In the genomic region with DNA sequence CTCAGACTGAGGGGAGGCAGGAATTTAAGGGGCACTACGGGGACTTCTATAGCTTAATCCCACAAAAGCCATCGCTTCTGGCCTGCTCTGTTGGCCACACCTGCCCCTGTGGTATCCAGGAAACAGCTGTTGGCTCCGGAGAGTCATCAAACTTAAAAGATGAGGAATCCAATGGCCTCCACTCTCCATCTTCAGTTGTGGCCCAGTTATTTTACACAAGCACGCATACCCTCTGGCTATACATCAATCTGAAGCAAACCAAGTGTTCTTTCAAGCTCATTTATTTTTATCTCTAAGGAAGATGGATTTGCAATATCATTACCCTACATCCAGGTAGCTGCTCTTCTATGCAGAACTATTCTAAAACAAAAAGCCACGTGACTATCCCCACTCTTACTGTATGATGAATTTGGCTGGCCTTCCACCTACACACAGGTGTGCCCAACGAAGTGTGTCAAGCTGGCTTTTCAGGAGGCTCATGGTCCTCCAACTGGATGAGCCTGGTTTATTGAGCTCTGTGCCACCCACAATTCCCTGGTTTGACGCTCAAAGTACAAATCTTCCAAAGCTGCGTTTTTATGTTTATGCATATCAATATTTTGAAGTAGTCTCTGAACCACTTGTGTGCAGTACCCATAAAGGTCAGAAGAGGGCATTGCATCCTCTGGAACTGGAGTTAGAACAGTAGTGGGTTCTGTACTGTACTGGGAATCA, we compare ENCODE assay signal across 8 mouse cellular contexts. TPM values are rescaled to one million over a fixed set of nuclear protein-coding genes. Genes with fewer than 3 reads are reported as not detected.
DNase-seq lines count a peak whose midpoint lies in the region; ATAC-seq and TF ChIP-seq lines count a peak whose summit lies in the region.

No protein-coding gene starts in this region.

- H3K9me3 ChIP-seq in heart, embryonic 12.5 days (replicated peaks), result no peaks in the 10 kb centered on the region; the same call in 1 of the 2 replicates
- no peaks in the 10 kb centered on the region; the same call in 1 of the 2 replicates for H3K9me3 ChIP-seq in midbrain, embryonic 11.5 days (ENCODE audit: control insufficient read depth, low read length)

- no peaks in the 10 kb centered on the region for H3K27me3 ChIP-seq in heart, embryonic 12.5 days (replicated peaks)
- no peaks in the 10 kb centered on the region for H3K27me3 ChIP-seq in midbrain, embryonic 11.5 days (ENCODE audit: control insufficient read depth, insufficient read depth, low read length)

- H3K4me2 ChIP-seq in heart, embryonic 12.5 days, result peak overlapping the region; percentile 91
- peak overlapping the region; percentile 96 for H3K4me2 ChIP-seq in midbrain, embryonic 11.5 days

- peaks cover 14% of the 10 kb centered on the region for H3K4me1 ChIP-seq in bone marrow macrophage, adult 2 months (ENCODE audit: control insufficient read depth, insufficient read depth, low read length)
- H3K4me1 ChIP-seq in heart, embryonic 12.5 days (replicated peaks), result peaks cover 30% of the 10 kb centered on the region
- H3K4me1 ChIP-seq in midbrain, embryonic 11.5 days (ENCODE audit: control insufficient read depth, insufficient read depth, low read length), result peaks cover 22% of the 10 kb centered on the region

- DNase-seq in cerebellum, adult 9-10 months, result peak; percentile 71
- DNase-seq in cerebellum, adult 8-10 months, result no peak
- peak; percentile 43 to 66 for DNase-seq in kidney, postnatal 36 days
- peak; percentile 89 for DNase-seq in midbrain, embryonic 11.5 days (ENCODE audit: low spot score, missing footprints)
- DNase-seq in thymus, postnatal 0 days (ENCODE audit: low spot score), result peak; percentile 57

- WGBS in heart, embryonic 12.5 days, result 72% methylated on average over 8 of the region's 8 CpGs
- 70% methylated on average over 8 of the region's 8 CpGs for WGBS in midbrain, embryonic 11.5 days

- no peak for TF ChIP-seq POLR2A in bone marrow macrophage, adult 2 months (IDR thresholded peaks at IDR 0.05; ENCODE audit: borderline replicate concordance, low read depth, low read length)

- no peak for ATAC-seq in heart, embryonic 12.5 days (ENCODE audit: insufficient number of reproducible peaks, low FRiP score)
- no peak; the same call in 1 of the 2 replicates for ATAC-seq in midbrain, embryonic 11.5 days (ENCODE audit: low FRiP score)
- no peak for ATAC-seq in inflammation-experienced regulatory T-cells, adult 6 months

- peak overlapping the region; percentile 87 for H3K4me3 ChIP-seq in bone marrow macrophage, adult 2 months (ENCODE audit: insufficient read depth, low read length)
- peak overlapping the region; percentile 92 for H3K4me3 ChIP-seq in heart, embryonic 12.5 days
- peak overlapping the region; percentile 100 for H3K4me3 ChIP-seq in midbrain, embryonic 11.5 days (ENCODE audit: low read depth, low read length)

- no peak for TF ChIP-seq CTCF in bone marrow macrophage, adult 2 months (IDR thresholded peaks at IDR 0.05; ENCODE audit: low read depth, low read length)

- peak overlapping the region; percentile 88 for H3K27ac ChIP-seq in bone marrow macrophage, adult 2 months (ENCODE audit: insufficient read depth, low read depth, low read length)
- H3K27ac ChIP-seq in heart, embryonic 12.5 days (ENCODE audit: poor library complexity, severe bottlenecking), result peak overlapping the region; percentile 93; the same call in 1 of the 2 replicates
- peak overlapping the region; percentile 91 for H3K27ac ChIP-seq in midbrain, embryonic 11.5 days (ENCODE audit: low read depth, low read length)

- H3K36me3 ChIP-seq in heart, embryonic 12.5 days, result peaks cover 66% of the 10 kb centered on the region
- H3K36me3 ChIP-seq in midbrain, embryonic 11.5 days (ENCODE audit: control insufficient read depth, insufficient read depth, low read length), result peaks cover 31% of the 10 kb centered on the region

- peak overlapping the region; percentile 98; the same call in 1 of the 2 replicates for H3K9ac ChIP-seq in heart, embryonic 12.5 days
- peak overlapping the region; percentile 96 for H3K9ac ChIP-seq in midbrain, embryonic 11.5 days (ENCODE audit: low read length)

RNA-seq across cellular contexts. Expression of a gene that starts 1.0 kb away (rescaled TPM):
- 628 and 760 TPM in 2 replicates for polyA plus RNA-seq in bone marrow macrophage, adult 2 months (2012; ENCODE audit: insufficient read depth, insufficient read length, missing spikeins)
- 422 and 442 TPM in 2 replicates for polyA plus RNA-seq in heart, embryonic 12.5 days (2016; fragmentation: Nextera tagmentation; extraction: Ambion mirVana)
- 521 and 583 TPM in 2 replicates for polyA plus RNA-seq in midbrain, embryonic 11.5 days (2014; fragmentation: Nextera tagmentation; extraction: Ambion mirVana)
- polyA plus RNA-seq in thymus, postnatal 0 days (2015; fragmentation: Nextera tagmentation; extraction: Ambion mirVana), result 553 and 615 TPM in 2 replicates
- 100 to 1,000 TPM; 624 to 862 (median 685) TPM for polyA plus RNA-seq in inflammation-experienced regulatory T-cells, adult 6 months (2017; shearing (Covaris generic))

RNA-seq across cellular contexts. Expression of a gene that starts 9.4 kb away (rescaled TPM):
- 292 and 334 TPM in 2 replicates for polyA plus RNA-seq in bone marrow macrophage, adult 2 months (2012; ENCODE audit: insufficient read depth, insufficient read length, missing spikeins)
- 478 and 480 TPM in 2 replicates for polyA plus RNA-seq in heart, embryonic 12.5 days (2016; fragmentation: Nextera tagmentation; extraction: Ambion mirVana)
- 492 and 493 TPM in 2 replicates for polyA plus RNA-seq in midbrain, embryonic 11.5 days (2014; fragmentation: Nextera tagmentation; extraction: Ambion mirVana)
- polyA plus RNA-seq in thymus, postnatal 0 days (2015; fragmentation: Nextera tagmentation; extraction: Ambion mirVana), result 254 and 290 TPM in 2 replicates
- polyA plus RNA-seq in inflammation-experienced regulatory T-cells, adult 6 months (2017; shearing (Covaris generic)), result 100 to 1,000 TPM; 135 to 164 (median 149) TPM

RNA-seq across cellular contexts. Expression of a gene that starts 15.7 kb away (rescaled TPM):
- 97.5 and 121 TPM in 2 replicates for polyA plus RNA-seq in bone marrow macrophage, adult 2 months (2012; ENCODE audit: insufficient read depth, insufficient read length, missing spikeins)
- 356 and 361 TPM in 2 replicates for polyA plus RNA-seq in heart, embryonic 12.5 days (2016; fragmentation: Nextera tagmentation; extraction: Ambion mirVana)
- 820 and 827 TPM in 2 replicates for polyA plus RNA-seq in midbrain, embryonic 11.5 days (2014; fragmentation: Nextera tagmentation; extraction: Ambion mirVana)
- polyA plus RNA-seq in thymus, postnatal 0 days (2015; fragmentation: Nextera tagmentation; extraction: Ambion mirVana), result 571 and 587 TPM in 2 replicates
- 10 to 100 TPM; 15.8 to 76.9 (median 47.7) TPM for polyA plus RNA-seq in inflammation-experienced regulatory T-cells, adult 6 months (2017; shearing (Covaris generic))

RNA-seq across cellular contexts. Expression of a gene that starts 15.8 kb away (rescaled TPM):
- 127 and 128 TPM in 2 replicates for polyA plus RNA-seq in bone marrow macrophage, adult 2 months (2012; ENCODE audit: insufficient read depth, insufficient read length, missing spikeins)
- 174 and 175 TPM in 2 replicates for polyA plus RNA-seq in heart, embryonic 12.5 days (2016; fragmentation: Nextera tagmentation; extraction: Ambion mirVana)
- 178 and 204 TPM in 2 replicates for polyA plus RNA-seq in midbrain, embryonic 11.5 days (2014; fragmentation: Nextera tagmentation; extraction: Ambion mirVana)
- polyA plus RNA-seq in thymus, postnatal 0 days (2015; fragmentation: Nextera tagmentation; extraction: Ambion mirVana), result 158 and 179 TPM in 2 replicates
- polyA plus RNA-seq in inflammation-experienced regulatory T-cells, adult 6 months (2017; shearing (Covaris generic)), result 100 to 1,000 TPM; 110 to 147 (median 129) TPM

RNA-seq across cellular contexts. Expression of a gene that starts 25.9 kb away (rescaled TPM):
- polyA plus RNA-seq in bone marrow macrophage, adult 2 months (2012; ENCODE audit: insufficient read depth, insufficient read length, missing spikeins), result 1.4 TPM in 1 of 2 replicates, not detected in the other
- polyA plus RNA-seq in heart, embryonic 12.5 days (2016; fragmentation: Nextera tagmentation; extraction: Ambion mirVana), result 13.6 and 20.3 TPM in 2 replicates
- polyA plus RNA-seq in midbrain, embryonic 11.5 days (2014; fragmentation: Nextera tagmentation; extraction: Ambion mirVana), result 0.38 TPM in 1 of 2 replicates, not detected in the other
- 1.6 and 2.1 TPM in 2 replicates for polyA plus RNA-seq in thymus, postnatal 0 days (2015; fragmentation: Nextera tagmentation; extraction: Ambion mirVana)
- polyA plus RNA-seq in inflammation-experienced regulatory T-cells, adult 6 months (2017; shearing (Covaris generic)), result 1 to 10 TPM in 1 of 3 experiments, under 1 TPM in 1, not detected in 1; 0.67 to 1.4 TPM
